8 mouse cellular contexts compared by ENCODE assay signal in genomic region chr2:167419204-167419603, GRCm38 (mm10). TPM values are rescaled to one million over a fixed set of nuclear protein-coding genes. Genes with fewer than 3 reads are reported as not detected.
DNase-seq lines count a peak whose midpoint lies in the region; ATAC-seq and TF ChIP-seq lines count a peak whose summit lies in the region.

No protein-coding gene starts in this region.

- peaks cover 13% of the 10 kb centered on the region for H3K4me1 ChIP-seq in neural tube, embryonic 11.5 days (ENCODE audit: control insufficient read depth, insufficient read depth, low read length)
- peaks cover 6% of the 10 kb centered on the region for H3K4me1 ChIP-seq in thymus, adult 2 months (replicated peaks; ENCODE audit: control insufficient read depth, insufficient read depth, low read length)

- H3K36me3 ChIP-seq in neural tube, embryonic 11.5 days (ENCODE audit: control insufficient read depth, insufficient read depth, low read length): peaks cover under 1% of the 10 kb centered on the region; the same call in 1 of the 2 replicates
- H3K36me3 ChIP-seq in thymus, adult 2 months (ENCODE audit: control insufficient read depth, insufficient read depth, low read length): no peaks in the 10 kb centered on the region; the same call in 1 of the 2 replicates

- no peak for TF ChIP-seq POLR2A in thymus, adult 2 months (IDR thresholded peaks at IDR 0.05; ENCODE audit: control insufficient read depth, extremely low read depth, insufficient read depth, low read length, poor library complexity)

- 43% methylated on average over 1 of the region's 1 CpGs for WGBS in neural tube, embryonic 11.5 days
- WGBS in thymus, adult 2 months: 4% methylated on average over 1 of the region's 1 CpGs

- no peak overlapping the region for H3K9ac ChIP-seq in neural tube, embryonic 11.5 days (ENCODE audit: low read length)

- no peaks in the 10 kb centered on the region for H3K27me3 ChIP-seq in neural tube, embryonic 11.5 days (ENCODE audit: control insufficient read depth, insufficient read depth, low read length)
- no peaks in the 10 kb centered on the region for H3K27me3 ChIP-seq in thymus, adult 2 months (ENCODE audit: control insufficient read depth, insufficient read depth, low read length)

- no peak overlapping the region for H3K4me3 ChIP-seq in layer of hippocampus, adult 2 months
- H3K4me3 ChIP-seq in neural tube, embryonic 11.5 days (ENCODE audit: low read depth, low read length): no peak overlapping the region
- no peak overlapping the region for H3K4me3 ChIP-seq in thymus, adult 2 months (ENCODE audit: control insufficient read depth, insufficient read depth, low read length)

- ATAC-seq in neural tube, embryonic 11.5 days (ENCODE audit: insufficient read depth, low FRiP score, low TSS enrichment): no peak

- peak in 1 of 2 experiments; percentile 48 for DNase-seq in layer of hippocampus, adult 2 months (ENCODE audit: low spot score in 2 of 2)
- DNase-seq in layer of hippocampus, postnatal 36 days: no peak
- DNase-seq in MN1 (ENCODE audit: low spot score): peak; percentile 74
- peak; percentile 80 to 83 for DNase-seq in cerebellum, postnatal 10 days
- DNase-seq in heart, adult 8-10 months (ENCODE audit: low spot score): peak; percentile 73
- DNase-seq in left cerebral cortex, postnatal 25 days (ENCODE audit: low spot score in 2 of 2): peak; percentile 33 to 68
- DNase-seq in neural tube, embryonic 11.5 days (ENCODE audit: low spot score): peak; percentile 66
- peak; percentile 89 for DNase-seq in thymus, adult 2 months

- no peaks in the 10 kb centered on the region for H3K9me3 ChIP-seq in neural tube, embryonic 11.5 days (ENCODE audit: control insufficient read depth, low read length)

- intact Hi-C loops in left cerebral cortex, postnatal 25 days (cut with DNase I): loop anchor here (5.0 kb wide), 2 partner anchors 197 to 347 kb away; no protein-coding TSS in a partner anchor

- no peak overlapping the region for H3K27ac ChIP-seq in layer of hippocampus, adult 2 months
- H3K27ac ChIP-seq in neural tube, embryonic 11.5 days (ENCODE audit: low read depth, low read length): no peak overlapping the region
- H3K27ac ChIP-seq in thymus, adult 2 months (ENCODE audit: control insufficient read depth, insufficient read depth, low read length): no peak overlapping the region

- TF ChIP-seq CTCF in layer of hippocampus, adult 2 months (conservative IDR thresholded peaks at IDR 0.05): peak; percentile 92
- peak; percentile 70; the same call in 1 of the 2 replicates for TF ChIP-seq CTCF in thymus, adult 2 months (IDR thresholded peaks at IDR 0.05; ENCODE audit: borderline replicate concordance, control insufficient read depth, extremely low read depth, insufficient read depth, low read length, poor library complexity)

- no peak overlapping the region for H3K4me2 ChIP-seq in neural tube, embryonic 11.5 days (ENCODE audit: low read depth)

RNA-seq across cellular contexts. Expression of gene Slc9a8, which starts 2.3 kb away (rescaled TPM):
- 10 to 100 TPM; 33.2 to 34.5 TPM for total RNA-seq in layer of hippocampus, adult 2 months (2021)
- 10 to 100 TPM; 28.3 to 34.1 TPM for total RNA-seq in layer of hippocampus, postnatal 36 days (2021)
- 10 to 100 TPM; 24.6 to 30.5 (median 25.6) TPM for total RNA-seq in heart, adult 8-10 months (2022)
- 10 to 100 TPM; 24.7 to 31.0 TPM for total RNA-seq in left cerebral cortex, postnatal 25 days (2021)
- 16.2 and 19.1 TPM in 2 replicates for polyA plus RNA-seq in neural tube, embryonic 11.5 days (2014; fragmentation: Nextera tagmentation; extraction: Ambion mirVana)
- polyA plus RNA-seq in thymus, adult 2 months (2012; rRNA removed): 75.4 and 90.9 TPM in 2 replicates

Comparison
In these comparisons a context has a peak if more than half of its experiments do, and no peak if none do; other contexts are left out.
1. DNase-seq: peak in MN1 (single experiment), cerebellum, postnatal 10 days (2 of 2), heart, adult 8-10 months (single experiment), left cerebral cortex, postnatal 25 days (2 of 2), neural tube, embryonic 11.5 days (single experiment) and thymus, adult 2 months (single experiment); none in layer of hippocampus, postnatal 36 days (0 of 2).